Mouse (Mus musculus): ENCODE data around the gene Zfp454.

Zfp454 gene

GRCm38 (mm10) chr11:50841023-50841735 lies 46.3 kb downstream of the Zfp454 start, which contains the start of gene Zfp879:
TSS of gene Zfp879 (minus strand) at chr11:50841552.
- DNase-seq = peak; percentile 97

- no peak for DNase-seq
Measured at GRCm38 (mm10) chr11:50835727-50836126, 51.7 kb downstream of the Zfp454 start.

GRCm38 (mm10) chr11:50827010-50827953 lies 60.2 kb downstream of the Zfp454 start, which contains the start of gene Zfp354c:
TSS of gene Zfp354c (minus strand) at chr11:50827724.
- DNase-seq = peak; percentile 84

- no peak for DNase-seq
Measured at GRCm38 (mm10) chr11:50826214-50826613, 61.2 kb downstream of the Zfp454 start.

All from cerebellum, adult 8-10 months (tissue).